Mouse (Mus musculus) thymus, postnatal 25 days (tissue): ENCODE data around the gene Babam2.
A peak's percentile ranks its signal among the peaks of the same experiment; 100 is the strongest.

ENCODE experiments used
- DNase-seq: peaks from one replicate; pipeline ENCODE4 v3.0.0; 2022

Babam2 gene

GRCm38 (mm10) chr5:31697644-31698296, at the start of gene Babam2:
Gene Babam2, plus strand, starts transcription at chr5:31697684.
- DNase-seq, result peak; percentile 94

GRCm38 (mm10) chr5:31650518-31651288, 46.8 kb upstream of the Babam2 start:
- DNase-seq, result no peak

GRCm38 (mm10) chr5:31655688-31656190, 41.7 kb upstream of the Babam2 start:
- DNase-seq, result no peak

GRCm38 (mm10) chr5:31666176-31666575, 31.3 kb upstream of the Babam2 start:
- DNase-seq, result no peak

GRCm38 (mm10) chr5:31668325-31668968, 29.0 kb upstream of the Babam2 start:
- no peak for DNase-seq

- DNase-seq, result no peak
Measured at GRCm38 (mm10) chr5:31669984-31670383, 27.5 kb upstream of the Babam2 start.

GRCm38 (mm10) chr5:31671137-31671536, 26.3 kb upstream of the Babam2 start:
- no peak for DNase-seq

- DNase-seq, result no peak
Measured at GRCm38 (mm10) chr5:31673431-31673830, 24.1 kb upstream of the Babam2 start.

- no peak for DNase-seq
Measured at GRCm38 (mm10) chr5:31678000-31678399, 19.5 kb upstream of the Babam2 start.

GRCm38 (mm10) chr5:31680183-31680582, 17.3 kb upstream of the Babam2 start:
- no peak for DNase-seq

GRCm38 (mm10) chr5:31682305-31682704, 15.2 kb upstream of the Babam2 start:
- DNase-seq, result no peak

GRCm38 (mm10) chr5:31686040-31686439, 11.4 kb upstream of the Babam2 start:
- no peak for DNase-seq

- DNase-seq, result no peak
Measured at GRCm38 (mm10) chr5:31687972-31688371, 9.5 kb upstream of the Babam2 start.

- DNase-seq, result no peak
Measured at GRCm38 (mm10) chr5:31693191-31693590, 4.3 kb upstream of the Babam2 start.

- no peak for DNase-seq
Measured at GRCm38 (mm10) chr5:31696971-31697643, 377 bp upstream of the Babam2 start, which contains the start of gene Rbks. Gene Rbks, minus strand, starts transcription at chr5:31697627.

GRCm38 (mm10) chr5:31698297-31698726, 828 bp downstream of the Babam2 start:
- DNase-seq, result peak; percentile 91

- no peak for DNase-seq
Measured at GRCm38 (mm10) chr5:31698931-31699330, 1.4 kb downstream of the Babam2 start.

GRCm38 (mm10) chr5:31699397-31699796, 1.9 kb downstream of the Babam2 start:
- no peak for DNase-seq

- DNase-seq, result no peak
Measured at GRCm38 (mm10) chr5:31704971-31705370, 7.5 kb downstream of the Babam2 start.

GRCm38 (mm10) chr5:31706826-31707225, 9.3 kb downstream of the Babam2 start:
- DNase-seq, result no peak

GRCm38 (mm10) chr5:31709389-31709788, 11.9 kb downstream of the Babam2 start:
- DNase-seq, result peak; percentile 26

- DNase-seq, result no peak
Measured at GRCm38 (mm10) chr5:31713280-31713711, 15.8 kb downstream of the Babam2 start.

GRCm38 (mm10) chr5:31713841-31714264, 16.4 kb downstream of the Babam2 start:
- no peak for DNase-seq
